Mouse (Mus musculus) heart, adult 8-10 months (tissue): ENCODE measurements around the gene Tmem126a. TPM values are rescaled to one million over a fixed set of nuclear protein-coding genes. Genes with fewer than 3 reads are reported as not detected.

Experiments used
- total RNA-seq, 4 experiments: library from RNA; stranded (reverse); gene quantifications; 2 replicates each; pipeline ENCODE4 v1.2.4; 2022

The Tmem126a gene
- total RNA-seq, 4 experiments from 2014 or later: 121 to 143 (median 131) TPM

Other genes with a start within 250 kb of the Tmem126a start
- under 1 TPM in 1 of 4 experiments, not detected in 3; 0.37 TPM for gene Ccdc83, start 191.5 kb downstream of the Tmem126a start, total RNA-seq
- gene Sytl2, start 155.0 kb downstream of the Tmem126a start, total RNA-seq: 1 to 10 TPM; 1.6 to 2.8 (median 2.2) TPM
- under 1 TPM; 0.11 to 0.35 (median 0.23) TPM for gene Ccdc89, start 30.7 kb downstream of the Tmem126a start, total RNA-seq
- 10 to 100 TPM; 18.0 to 21.5 (median 20.0) TPM for gene Crebzf, start 14.5 kb downstream of the Tmem126a start, total RNA-seq
- gene Tmem126b, start 18.8 kb upstream of the Tmem126a start, total RNA-seq: 10 to 100 TPM; 27.2 to 27.8 (median 27.7) TPM
- 1 to 10 TPM; 2.0 to 2.8 (median 2.3) TPM for gene Dlg2, start 19.4 kb upstream of the Tmem126a start, total RNA-seq